22 mouse cellular contexts compared by ENCODE assay signal in genomic region chr3:32405699-32406098, GRCm38 (mm10). TPM values are rescaled to one million over a fixed set of nuclear protein-coding genes. Genes with fewer than 3 reads are reported as not detected.
DNase-seq lines count a peak whose midpoint lies in the region; ATAC-seq and TF ChIP-seq lines count a peak whose summit lies in the region.
"Had no signal": no experiment of that assay in that cellular context is flagged by ENCODE, and none has a peak within 500 bp of the region (broad histone marks: within the 10 kb centered on the region; RNA-seq: fewer than 3 reads in every experiment).

No protein-coding gene starts in this region.

- H3K9ac ChIP-seq in MEL (ENCODE audit: control insufficient read depth, low read depth, low read length, poor library complexity, severe bottlenecking) = no peak overlapping the region
- no peak overlapping the region for H3K9ac ChIP-seq in kidney, embryonic 14.5 days (ENCODE audit: low read depth, low read length)

- peaks cover 0 to 8% of the 10 kb centered on the region in 2 experiments; a peak in 2 of 4 replicates for H3K36me3 ChIP-seq in MEL (ENCODE audit: control insufficient read depth in 1 of 2, insufficient read depth in 2 of 2, low read length in 2 of 2)
- H3K36me3 ChIP-seq in midbrain, embryonic 10.5 days = no peaks in the 10 kb centered on the region
- H3K36me3 ChIP-seq in kidney, embryonic 14.5 days (ENCODE audit: control insufficient read depth, insufficient read depth, low read length) = no peaks in the 10 kb centered on the region

- TF ChIP-seq RAD21 in MEL (IDR thresholded peaks at IDR 0.05; ENCODE audit: low read depth, low read length) = no peak

- peaks cover 31% of the 10 kb centered on the region for H3K79me2 ChIP-seq in MEL (ENCODE audit: control insufficient read depth, insufficient read depth, low read length, poor library complexity)

- no peaks in the 10 kb centered on the region for H3K27me3 ChIP-seq in MEL (ENCODE audit: control insufficient read depth in 1 of 2, insufficient read depth in 2 of 2, low read length in 2 of 2)
- no peaks in the 10 kb centered on the region; the same call in 1 of the 2 replicates for H3K27me3 ChIP-seq in midbrain, embryonic 10.5 days (ENCODE audit: low read depth, poor library complexity, severe bottlenecking)
- no peaks in the 10 kb centered on the region for H3K27me3 ChIP-seq in kidney, embryonic 14.5 days (ENCODE audit: control insufficient read depth, insufficient read depth, low read length)
- H3K27me3 ChIP-seq: CH12.LX, Patski had no signal

- ATAC-seq in granulocyte monocyte progenitor cell, adult 5-6 weeks (replicated peaks; ENCODE audit: poor library complexity, severe bottlenecking) = peak; percentile 8; the same call in 1 of the 2 replicates
- ATAC-seq in megakaryocyte progenitor cell, adult 5-6 weeks (replicated peaks; ENCODE audit: poor library complexity) = 0 out of 2 replicates have a peak, but pooled peaks have one; percentile 16
- no peak for ATAC-seq in kidney, embryonic 14.5 days (ENCODE audit: low FRiP score, low TSS enrichment)
- ATAC-seq: activated CD4-positive, CD25-positive, alpha-beta regulatory T cell, adult 4 months; CD4-positive, CD25-positive, alpha-beta regulatory T cell, adult 4 months; Patski had no signal

- TF ChIP-seq EP300 in MEL (IDR thresholded peaks at IDR 0.05; ENCODE audit: low read depth in 1 of 2, low read length in 2 of 2) = no peak

- H3K9me3 ChIP-seq in MEL (replicated peaks; ENCODE audit: insufficient read depth, low read length) = no peaks in the 10 kb centered on the region
- no peaks in the 10 kb centered on the region for H3K9me3 ChIP-seq in midbrain, embryonic 10.5 days (replicated peaks)
- no peaks in the 10 kb centered on the region for H3K9me3 ChIP-seq in kidney, embryonic 14.5 days (ENCODE audit: control insufficient read depth, low read length)
- H3K9me3 ChIP-seq: G1E had no signal

- H3K4me2 ChIP-seq in kidney, embryonic 14.5 days (replicated peaks; ENCODE audit: low read depth, low read length) = no peak overlapping the region

- no peak overlapping the region for H3K27ac ChIP-seq in MEL (ENCODE audit: control insufficient read depth, low read depth, low read length)
- no peak overlapping the region for H3K27ac ChIP-seq in midbrain, embryonic 10.5 days (replicated peaks)
- H3K27ac ChIP-seq in kidney, embryonic 14.5 days (ENCODE audit: low read depth, low read length) = no peak overlapping the region

- peaks cover 0 to 5% of the 10 kb centered on the region in 2 experiments; a peak in 2 of 4 replicates for H3K4me1 ChIP-seq in MEL (ENCODE audit: control insufficient read depth in 1 of 2, insufficient read depth in 2 of 2, low read length in 2 of 2)
- peaks cover 6% of the 10 kb centered on the region for H3K4me1 ChIP-seq in midbrain, embryonic 10.5 days
- H3K4me1 ChIP-seq in kidney, embryonic 14.5 days (ENCODE audit: control insufficient read depth, insufficient read depth, low read length) = 0 out of 2 replicates have a peak, but pooled peaks cover 1% of the 10 kb centered on the region

- no peak overlapping the region for H3K4me3 ChIP-seq in MEL (ENCODE audit: control insufficient read depth in 1 of 2, insufficient read depth in 1 of 2, low read depth in 2 of 2, low read length in 2 of 2)
- H3K4me3 ChIP-seq in midbrain, embryonic 10.5 days = no peak overlapping the region
- no peak overlapping the region for H3K4me3 ChIP-seq in kidney, embryonic 14.5 days (ENCODE audit: low read length)

- no peak for TF ChIP-seq POLR2A in MEL (IDR thresholded peaks at IDR 0.05; ENCODE audit: control insufficient read depth in 1 of 2, insufficient read depth in 1 of 2, low read depth in 1 of 2, low read length in 2 of 2, poor library complexity in 1 of 2)

- no peak for TF ChIP-seq CTCF in MEL (IDR thresholded peaks at IDR 0.05 in 2 of 3, conservative IDR thresholded peaks at IDR 0.05 in 1 of 3; ENCODE audit: control insufficient read depth in 1 of 3, insufficient read depth in 1 of 3, low read depth in 2 of 3, low read length in 3 of 3, poor library complexity in 1 of 3, severe bottlenecking in 1 of 3)

- DNase-seq in MEL (ENCODE audit: low read depth, low spot score) = peak; percentile 30
- DNase-seq in urinary bladder, adult 2 months (ENCODE audit: low spot score) = no peak
- DNase-seq in midbrain, embryonic 10.5 days (ENCODE audit: low spot score) = no peak
- DNase-seq: adrenal gland, adult 2 months; adrenal gland, adult 8-10 months; adrenal gland, postnatal 10 days; adrenal gland, postnatal 14 days; adrenal gland, postnatal 25 days; adrenal gland, postnatal 36 days; B cell, adult 2 months; cerebellum, adult 11 months; cerebellum, adult 11-12 months; cerebellum, adult 18-20 months; cerebellum, adult 2 months had no signal

- WGBS in midbrain, embryonic 10.5 days = 90% methylated on average over 1 of the region's 1 CpGs
- WGBS in kidney, embryonic 14.5 days = 86% methylated on average over 1 of the region's 1 CpGs

TF ChIP-seq in MEL, 35 proteins besides CTCF, POLR2A, EP300 and RAD21:
- TF ChIP-seq MXI1 (IDR thresholded peaks at IDR 0.05; ENCODE audit: low read depth, low read length) (peak; percentile 75; the same call in 1 of the 2 replicates), ELF1 (IDR thresholded peaks at IDR 0.05; ENCODE audit: low read depth, low read length) (no peak), POLR2AphosphoS2 (IDR thresholded peaks at IDR 0.05; ENCODE audit: low read length) (no peak), SMC3 (IDR thresholded peaks at IDR 0.05; ENCODE audit: low read depth, low read length) (no peak), MAX (IDR thresholded peaks at IDR 0.05; ENCODE audit: low read length) (peak; percentile 51; the same call in 1 of the 2 replicates)
TF ChIP-seq in MEL: peak in this region for 2.

RNA-seq across cellular contexts. Expression of gene Pik3ca, which starts 8.2 kb away (rescaled TPM):
- 11.1 and 11.7 TPM in 2 replicates for total RNA-seq in MEL (2012; rRNA removed)
- 10 to 100 TPM in 1 of 2 experiments, not detected in 1; 13.1 TPM for polyA plus RNA-seq in MEL (2012; ENCODE audit: insufficient read depth in 1 of 2, insufficient read length in 2 of 2, low read depth in 1 of 2, low replicate concordance in 2 of 2, missing spikeins in 1 of 2)
- 17.8 and 41.0 TPM in 2 replicates for total RNA-seq in granulocyte monocyte progenitor cell, adult 5-6 weeks (2014; fragmentation: Nextera tagmentation)
- total RNA-seq in granulocyte monocyte progenitor cell, adult 5-6 weeks (2017) = 21.0 and 25.3 TPM in 2 replicates
- 19.1 and 19.9 TPM in 2 replicates for total RNA-seq in megakaryocyte progenitor cell, adult 5-6 weeks (2015)
- total RNA-seq in megakaryocyte progenitor cell, adult 5-6 weeks (2017) = 21.1 and 23.2 TPM in 2 replicates
- polyA plus RNA-seq in urinary bladder, adult 2 months (2012; rRNA removed) = 24.7 and 24.8 TPM in 2 replicates
- 6.1 and 6.6 TPM in 2 replicates for polyA plus RNA-seq in midbrain, embryonic 10.5 days (2016; fragmentation: Nextera tagmentation; extraction: Ambion mirVana)
- 14.5 and 16.2 TPM in 2 replicates for polyA plus RNA-seq in kidney, embryonic 14.5 days (2014; fragmentation: Nextera tagmentation; extraction: Ambion mirVana)

RNA-seq across cellular contexts. Expression of gene Zmat3, which starts 39.9 kb away (rescaled TPM):
- total RNA-seq in MEL (2012; rRNA removed) = 3.1 and 3.4 TPM in 2 replicates
- polyA plus RNA-seq in MEL (2012; ENCODE audit: insufficient read depth in 1 of 2, insufficient read length in 2 of 2, low read depth in 1 of 2, low replicate concordance in 2 of 2, missing spikeins in 1 of 2) = 1 to 10 TPM in 1 of 2 experiments, not detected in 1; 4.4 TPM
- total RNA-seq in granulocyte monocyte progenitor cell, adult 5-6 weeks (2014; fragmentation: Nextera tagmentation) = 0.97 and 0.98 TPM in 2 replicates
- under 0.01 and 0.22 TPM in 2 replicates for total RNA-seq in granulocyte monocyte progenitor cell, adult 5-6 weeks (2017)
- 1.9 TPM in 2 replicates for total RNA-seq in megakaryocyte progenitor cell, adult 5-6 weeks (2015)
- 0.12 and 0.64 TPM in 2 replicates for total RNA-seq in megakaryocyte progenitor cell, adult 5-6 weeks (2017)
- polyA plus RNA-seq in urinary bladder, adult 2 months (2012; rRNA removed) = 11.3 and 14.3 TPM in 2 replicates
- polyA plus RNA-seq in midbrain, embryonic 10.5 days (2016; fragmentation: Nextera tagmentation; extraction: Ambion mirVana) = 7.5 and 8.2 TPM in 2 replicates
- 5.8 and 6.9 TPM in 2 replicates for polyA plus RNA-seq in kidney, embryonic 14.5 days (2014; fragmentation: Nextera tagmentation; extraction: Ambion mirVana)
